Mouse (Mus musculus) gastrocnemius, postnatal 36 days (tissue): ENCODE results near the gene Krt86. TPM values are rescaled to one million over a fixed set of nuclear protein-coding genes. Genes with fewer than 3 reads are reported as not detected.

Experiments
- DNase-seq, 2 experiments: peaks; one replicate each; pipeline ENCODE4 v3.0.0; 2022
- intact Hi-C: fragments of 180-260 bp; cut with DNase I; formaldehyde crosslinking; loops from one replicate; pipeline ENCODE4 v1.15.1; 2025
- long read RNA-seq, 2 experiments: library from polyadenylated mRNA; stranded (forward); transcript quantifications; one replicate each; pipeline ENCODE4 v2.0.0; 2021
- total RNA-seq, 2 experiments: library from RNA; stranded (reverse); gene quantifications; 2 replicates each; pipeline ENCODE4 v1.2.3; 2021

Gene Krt86
- total RNA-seq = not detected
- long read RNA-seq, experiment 1 = 0 reads
- long read RNA-seq, experiment 2 = 0 reads

DNA sequence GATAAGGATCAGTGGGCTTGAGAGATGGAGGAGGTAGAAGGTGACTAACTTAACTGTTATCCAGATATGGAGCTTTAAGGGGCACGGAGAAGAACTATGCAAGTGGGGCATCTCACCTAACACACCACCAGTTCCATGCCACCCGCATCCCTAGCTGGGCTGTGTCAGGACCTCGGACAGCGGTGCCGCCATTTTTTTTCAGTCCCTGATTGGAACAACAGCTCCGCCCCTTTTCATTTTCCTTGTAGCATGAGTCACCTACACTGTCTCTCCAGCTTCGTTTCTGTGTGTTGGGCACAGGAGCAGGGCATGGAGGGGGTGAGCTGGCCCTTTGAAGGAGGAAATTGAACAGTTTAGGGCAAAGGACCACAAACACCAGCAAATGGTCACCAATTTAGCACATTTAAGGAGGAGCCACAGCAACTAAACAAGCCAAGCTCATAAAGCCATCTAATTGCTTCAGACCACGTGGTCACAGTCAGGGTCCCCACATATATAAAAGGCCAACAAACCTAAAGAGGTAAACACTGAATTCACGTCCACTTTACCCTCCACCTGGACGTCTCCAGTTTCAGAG lies at the start of gene Krt86:
Gene Krt86 (plus strand): TSS at position 527 of the 577 bp plus-strand sequence.
- no peak for DNase-seq
- intact Hi-C loops = no loop called here

DNA sequence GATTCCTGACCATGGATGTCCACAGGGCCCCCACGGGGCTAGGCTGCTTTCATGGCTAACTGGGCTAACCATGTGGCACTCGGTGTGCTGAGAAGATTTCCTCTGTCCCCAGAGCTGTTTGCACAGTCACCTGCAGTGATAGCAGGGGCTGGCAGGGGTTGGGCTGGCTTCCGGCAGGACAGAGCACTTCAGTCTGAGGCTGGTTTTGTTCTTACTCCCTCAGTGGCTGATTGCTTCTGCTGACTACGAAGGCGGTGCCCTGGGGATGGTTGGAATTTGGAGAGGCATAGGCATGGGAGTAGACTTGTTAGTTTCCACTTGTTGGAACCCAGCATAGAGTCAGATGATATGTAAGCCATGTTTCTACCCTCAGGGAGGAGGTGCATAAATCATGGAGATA lies 48.4 kb upstream of the Krt86 start:
- no peak for DNase-seq
- intact Hi-C loops = no loop called here

DNA sequence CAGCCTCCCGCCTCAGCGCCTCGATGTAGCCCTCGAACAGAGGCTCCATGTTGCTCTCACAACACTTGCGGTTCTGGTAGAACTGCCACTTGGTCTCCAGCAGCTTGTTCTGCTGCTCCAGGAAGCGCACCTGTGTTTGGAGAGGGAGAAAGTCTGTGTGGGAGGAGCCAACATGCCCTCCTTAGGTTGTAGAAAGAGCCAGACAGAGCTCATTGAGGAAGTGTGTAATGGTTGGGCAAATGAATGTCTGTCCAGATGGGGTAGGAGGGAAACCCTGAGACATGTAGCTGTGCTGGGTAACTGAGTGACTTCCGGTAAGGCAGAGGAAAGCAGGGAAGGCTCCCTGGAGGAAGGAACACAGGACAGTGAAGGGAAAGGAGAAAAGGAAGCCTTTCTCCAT lies 36.7 kb upstream of the Krt86 start:
- intact Hi-C loops = no loop called here
- no peak for DNase-seq

DNA sequence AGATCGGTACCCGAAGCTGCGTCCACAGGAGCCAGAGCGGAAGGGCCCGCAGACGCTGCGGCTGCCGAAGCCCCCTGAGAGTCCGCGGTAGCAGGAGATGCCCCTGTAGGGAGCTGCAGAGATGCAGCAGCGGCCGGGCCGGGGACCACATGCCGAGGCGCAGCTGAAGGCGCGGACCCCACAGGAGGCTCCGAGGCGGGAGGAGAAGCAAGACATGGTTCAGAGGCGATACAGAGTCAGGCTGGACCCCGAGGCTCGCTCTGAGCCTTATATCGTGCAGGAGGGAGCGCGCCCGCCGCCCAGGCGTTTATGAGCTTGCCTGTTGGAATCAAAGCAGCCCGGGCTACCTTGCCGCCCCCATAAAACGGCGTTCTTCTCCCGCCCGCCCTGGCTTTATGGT lies 34.7 kb upstream of the Krt86 start, which contains the start of gene Krt87:
Gene Krt87 (minus strand): TSS at position 250 of the 400 bp plus-strand sequence.
- no peak for DNase-seq
- intact Hi-C loops = no loop called here

DNA sequence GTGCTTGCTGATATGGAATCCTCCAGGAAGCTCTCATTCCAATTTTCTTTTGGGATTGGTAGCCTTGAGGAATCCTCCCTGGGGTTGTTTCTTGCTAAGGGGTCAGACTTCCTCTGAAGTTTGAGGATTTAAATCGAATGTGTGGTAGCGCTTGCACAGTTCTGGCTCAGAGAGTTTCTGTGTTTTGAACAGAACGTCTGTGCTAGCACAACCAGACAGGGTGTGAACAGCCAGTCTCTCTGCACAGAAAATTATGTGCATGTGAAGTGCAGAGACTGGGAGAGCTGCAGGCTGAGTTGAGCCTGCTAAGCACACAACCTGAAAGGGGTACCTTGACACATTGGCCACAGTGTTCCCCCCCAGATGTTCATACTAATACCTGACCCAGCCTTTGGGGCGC lies 32.4 kb upstream of the Krt86 start:
- intact Hi-C loops = no loop called here

DNA sequence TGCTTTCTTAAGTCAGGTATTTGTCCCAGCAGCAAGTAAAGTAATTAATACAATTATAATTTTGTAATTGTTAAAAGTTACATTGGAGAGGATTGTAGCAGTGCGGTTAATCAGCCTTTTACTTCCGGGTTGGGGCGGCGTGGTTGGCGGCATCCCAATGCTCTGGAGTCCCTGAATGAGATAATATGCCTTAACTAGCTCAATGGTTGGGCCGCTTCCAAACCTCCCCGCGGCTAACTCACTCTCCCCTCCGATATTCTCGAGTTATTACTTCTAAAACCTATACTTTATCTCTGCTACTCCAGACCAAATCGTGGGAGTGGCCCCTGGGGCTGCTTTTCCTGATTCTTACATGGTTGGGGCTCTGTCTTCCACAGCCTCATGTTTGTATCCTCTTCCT lies 26.7 kb upstream of the Krt86 start:
- peak in 1 of 2 experiments; percentile 19 for DNase-seq
- intact Hi-C loops = no loop called here

More for the DNA sequence above, 32.4 kb upstream of the Krt86 start:
- DNase-seq = no peak

DNA sequence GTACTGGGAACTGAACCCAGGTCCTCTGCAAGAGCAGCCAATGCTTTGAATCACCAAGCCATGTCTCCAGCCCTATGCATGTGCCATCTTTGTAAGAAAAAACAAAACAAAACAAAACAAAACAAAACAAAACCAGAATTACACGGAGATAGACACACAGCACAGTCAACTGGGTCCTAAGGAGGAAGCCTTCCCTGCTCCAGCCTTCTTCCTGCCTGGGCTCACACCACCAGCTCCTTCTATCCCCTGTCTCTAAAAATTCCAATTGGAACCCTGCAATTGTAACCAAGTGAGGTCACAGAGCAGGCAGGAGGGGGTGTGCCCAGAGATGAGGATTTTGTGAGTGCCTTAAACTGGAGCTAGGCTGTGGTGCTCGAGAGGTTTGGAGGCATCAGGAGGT lies 25.8 kb upstream of the Krt86 start, which contains the start of gene Krt88:
Gene Krt88 (plus strand): TSS at position 301 of the 400 bp plus-strand sequence.
- intact Hi-C loops = no loop called here
- no peak for DNase-seq

DNA sequence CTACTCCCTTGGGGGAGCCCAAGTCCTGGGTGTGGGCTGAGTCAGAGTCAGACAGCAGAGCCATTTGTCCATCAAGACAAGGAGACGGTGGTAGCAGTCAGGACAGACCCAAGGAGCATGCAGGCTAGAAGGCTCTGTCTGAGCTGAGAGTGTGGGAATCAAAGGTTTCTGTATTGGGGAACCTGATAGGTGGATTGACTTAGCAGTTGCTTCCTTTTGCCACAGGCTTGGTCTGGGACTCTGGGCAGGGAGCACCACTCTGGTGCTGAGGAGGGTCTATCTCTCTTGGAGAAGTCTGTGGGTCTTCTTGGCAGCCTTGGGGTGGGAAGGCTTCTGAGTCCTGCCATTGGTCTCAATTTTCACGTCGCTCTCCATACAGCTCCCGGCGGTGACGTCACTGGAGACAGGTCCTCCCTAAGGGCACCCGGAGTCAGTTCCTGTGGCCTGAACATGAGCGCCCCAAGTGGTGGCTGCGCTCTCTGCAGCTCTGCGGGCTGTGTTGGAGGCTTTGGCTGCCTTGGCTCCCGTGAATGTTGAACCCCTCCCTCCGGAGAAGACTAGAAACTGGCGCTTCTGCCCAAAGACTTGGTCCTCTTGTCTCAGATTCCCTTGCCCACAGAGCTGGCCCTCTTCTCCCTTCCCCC lies 20.1 kb upstream of the Krt86 start:
- DNase-seq = peak; percentile 72 to 74
- intact Hi-C loops = loop anchor here (1.0 kb wide), 1 partner anchor 111 kb away; no protein-coding TSS in a partner anchor

DNA sequence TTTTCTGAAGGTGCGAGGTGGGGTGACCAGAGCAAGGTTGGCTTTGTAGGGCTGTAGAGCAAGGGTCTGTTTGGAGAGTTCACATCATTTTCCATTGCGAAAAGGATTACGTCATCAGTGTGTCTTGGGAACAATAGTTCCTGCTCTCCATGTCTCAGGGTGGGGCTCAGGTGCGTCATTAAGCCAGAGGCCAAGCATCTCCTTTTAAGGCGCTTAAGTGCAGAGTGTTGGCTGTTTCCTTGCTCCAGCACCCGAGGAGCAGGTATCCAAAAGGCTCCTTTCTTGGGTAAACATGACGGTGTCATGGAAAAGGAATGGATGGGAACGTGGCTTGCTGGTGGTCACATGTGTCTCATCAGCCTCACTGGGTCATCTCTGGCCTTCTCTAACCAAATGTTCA lies 18.5 kb upstream of the Krt86 start:
- intact Hi-C loops = no loop called here
- no peak for DNase-seq

DNA sequence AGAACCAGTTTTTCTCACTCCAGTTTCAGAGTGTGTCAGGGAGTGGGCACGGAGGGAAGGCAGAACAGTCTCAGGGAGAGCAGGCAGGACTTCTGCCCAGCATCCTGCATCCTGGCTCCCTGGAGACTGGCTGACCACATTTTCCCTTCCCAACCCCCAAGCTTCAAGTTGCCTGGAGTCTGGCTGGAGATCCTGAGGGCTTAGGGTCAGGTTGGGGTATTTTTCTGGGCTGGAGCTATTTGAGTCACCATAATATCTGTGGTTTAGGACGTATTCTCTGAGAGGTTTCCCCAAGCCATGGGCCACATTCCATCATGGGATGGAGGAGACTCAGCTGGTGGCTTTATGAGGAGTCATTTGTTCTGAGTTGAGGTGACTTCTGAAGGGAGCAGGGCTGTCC lies 18.0 kb upstream of the Krt86 start:
- no peak for DNase-seq
- intact Hi-C loops = no loop called here

DNA sequence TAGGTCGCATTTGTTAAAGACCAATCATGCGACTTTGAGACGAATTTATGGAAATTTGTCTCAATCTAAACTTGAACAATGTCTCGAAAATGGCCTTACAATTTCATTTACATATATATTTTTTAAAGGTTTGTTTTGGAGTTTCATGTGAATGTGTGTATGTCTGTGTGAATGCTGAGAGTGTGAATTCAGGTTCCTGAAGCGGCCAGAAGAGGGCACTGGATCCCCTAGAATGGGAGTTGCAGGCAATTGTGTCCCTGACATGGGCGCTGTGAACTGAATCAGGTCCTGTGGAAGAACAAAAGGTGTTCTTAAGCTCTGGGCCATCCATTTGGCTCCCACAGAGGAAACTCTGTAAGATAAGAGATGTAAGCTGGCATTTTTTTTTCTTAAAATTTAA lies 17.4 kb upstream of the Krt86 start:
- intact Hi-C loops = no loop called here

DNA sequence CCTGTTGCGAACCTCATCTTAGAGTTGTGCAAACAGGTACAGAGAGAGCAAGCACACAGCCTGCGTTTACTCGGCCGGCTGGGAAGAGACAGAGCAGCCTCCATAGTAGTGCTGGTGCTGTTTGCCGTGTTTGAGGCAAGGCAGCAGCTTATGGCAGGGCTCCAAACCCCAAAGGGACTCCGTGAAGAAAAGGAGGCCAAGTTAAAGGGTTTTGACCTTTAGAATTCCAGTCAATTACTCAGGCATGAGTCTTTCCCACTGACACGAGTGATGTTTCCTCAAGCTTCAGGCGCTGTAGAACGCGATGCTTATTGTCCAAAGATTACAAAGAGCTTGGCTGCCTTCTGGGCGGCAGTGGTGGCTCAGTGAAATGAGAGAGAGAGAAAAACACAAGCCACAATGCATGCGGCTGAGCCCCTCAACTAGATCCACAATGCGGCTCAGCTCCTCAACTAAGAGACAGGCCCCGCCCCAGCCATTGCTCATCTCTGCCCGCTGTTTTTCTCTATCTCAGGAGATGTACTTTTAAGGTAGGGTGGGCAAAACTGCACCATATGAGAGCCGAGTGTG lies 14.8 kb upstream of the Krt86 start:
- intact Hi-C loops = no loop called here

More for the DNA sequence above, 17.4 kb upstream of the Krt86 start:
- no peak for DNase-seq

DNA sequence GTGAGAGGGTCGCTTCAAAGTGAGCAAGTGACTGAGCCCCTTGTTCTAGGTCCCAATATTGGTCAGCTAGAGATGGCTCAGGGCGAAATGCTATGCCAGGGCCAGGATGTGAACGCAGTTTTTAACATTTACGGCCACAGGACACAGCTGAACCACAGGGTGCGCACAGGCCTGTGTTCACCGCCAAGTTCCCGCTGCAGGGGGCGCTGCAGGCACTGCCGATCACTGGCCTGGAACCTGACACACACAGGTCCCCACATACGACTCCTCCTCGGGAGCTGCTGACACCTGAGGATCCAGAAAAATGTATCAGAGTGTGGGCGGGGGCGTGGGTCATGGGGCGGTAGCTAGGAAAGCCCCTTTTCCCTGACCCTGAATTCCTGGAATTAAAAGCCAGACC lies 14.0 kb upstream of the Krt86 start:
- intact Hi-C loops = no loop called here
- DNase-seq = no peak

More for the DNA sequence above, 14.8 kb upstream of the Krt86 start:
- no peak for DNase-seq

DNA sequence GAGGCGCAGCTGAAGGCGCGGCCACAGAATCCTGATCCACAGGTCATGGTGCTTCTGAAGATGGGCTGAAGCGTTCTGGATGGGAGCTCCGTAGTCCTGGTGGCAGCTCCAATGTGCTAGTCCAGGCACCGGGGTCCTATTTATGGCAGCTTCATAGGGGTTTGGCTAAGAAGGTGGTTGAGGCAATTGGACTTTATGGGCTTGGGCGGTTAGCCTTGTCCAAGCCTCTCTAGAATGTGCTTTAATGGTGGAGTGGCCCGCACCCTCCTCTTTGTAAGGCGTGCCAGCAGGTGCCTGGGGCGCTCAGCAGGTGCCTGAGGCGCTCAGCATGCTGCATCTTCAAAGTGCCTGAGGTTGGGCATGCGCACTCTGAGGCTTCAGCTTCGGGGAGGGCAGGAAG lies 9.6 kb upstream of the Krt86 start, which contains the start of gene Krt81:
Gene Krt81 (minus strand): TSS at position 101 of the 400 bp plus-strand sequence.
- intact Hi-C loops = no loop called here

DNA sequence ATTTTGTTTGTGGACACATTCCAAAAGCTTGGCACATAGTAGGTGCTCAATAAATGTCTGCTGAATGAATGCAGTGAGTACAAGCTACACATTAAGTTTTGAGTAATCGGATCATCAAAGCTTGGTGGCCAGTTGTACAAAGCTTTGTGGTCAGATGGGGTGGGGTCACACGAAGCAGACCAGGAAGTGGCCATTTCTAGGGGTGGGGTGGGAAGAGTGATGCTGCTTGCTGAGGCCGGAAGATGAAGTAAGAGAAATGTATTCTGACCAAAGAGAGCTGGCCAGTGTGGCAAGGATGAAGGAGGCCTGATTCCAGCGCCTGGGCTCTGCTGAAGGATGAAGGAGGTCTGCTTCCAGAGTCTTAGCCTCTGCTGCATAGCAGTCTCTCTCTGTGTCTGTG lies 4.2 kb upstream of the Krt86 start:
- intact Hi-C loops = no loop called here
- no peak for DNase-seq

More for the DNA sequence above, 9.6 kb upstream of the Krt86 start, which contains the start of gene Krt81:
- no peak for DNase-seq

DNA sequence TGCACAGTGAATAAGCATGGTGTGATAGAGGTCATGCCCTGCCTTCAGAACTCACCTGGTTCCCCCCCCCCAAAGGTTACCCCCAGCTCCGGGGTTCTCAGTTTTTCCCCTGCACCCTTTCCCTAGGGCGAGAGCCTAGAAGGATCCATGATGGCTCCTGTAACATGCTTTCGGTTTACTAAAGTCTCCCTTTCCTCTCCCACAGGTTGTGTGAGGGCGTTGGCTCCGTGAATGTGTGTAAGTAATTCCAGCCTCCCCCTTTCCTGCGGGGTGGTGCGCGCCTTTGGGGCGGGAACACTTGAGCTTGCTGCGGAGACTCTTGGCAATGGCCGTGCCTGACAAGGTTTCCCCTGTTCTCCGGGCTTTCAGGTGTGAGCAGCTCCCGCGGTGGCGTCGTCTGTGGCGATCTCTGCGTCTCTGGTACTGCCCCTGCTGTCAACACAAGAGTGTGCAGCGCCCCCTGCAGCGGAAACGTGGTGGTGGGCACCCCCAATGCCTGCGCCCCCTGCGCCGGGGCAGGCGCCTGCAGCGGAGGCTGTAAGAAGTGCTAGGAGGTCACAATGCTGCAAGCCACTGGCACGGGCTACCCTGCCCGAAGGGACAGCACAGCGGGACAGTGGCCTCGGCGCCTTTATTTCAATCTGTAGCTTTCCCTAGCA lies 5.9 kb downstream of the Krt86 start:
- intact Hi-C loops = no loop called here
- DNase-seq = no peak

DNA sequence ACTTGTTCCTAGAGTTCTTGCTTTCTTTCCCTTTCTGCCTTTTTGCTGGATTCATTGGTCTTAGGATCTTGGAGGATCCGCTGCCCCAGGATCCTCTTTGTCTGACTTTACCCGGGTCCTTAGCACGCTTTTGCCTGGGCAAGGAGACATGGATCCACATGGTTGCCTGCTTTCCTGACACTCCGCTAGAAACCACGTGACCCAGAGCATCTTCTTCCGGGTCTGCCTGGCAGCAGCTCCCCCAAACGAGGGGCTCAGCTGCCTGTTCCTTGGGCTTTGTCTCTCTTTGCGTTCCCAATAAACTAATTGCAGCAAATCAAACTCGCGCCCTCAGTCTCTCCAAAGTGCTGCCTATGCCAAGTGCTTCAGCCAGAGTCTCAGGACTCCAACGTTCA lies 6.4 kb downstream of the Krt86 start:
- intact Hi-C loops = no loop called here
- DNase-seq = no peak

DNA sequence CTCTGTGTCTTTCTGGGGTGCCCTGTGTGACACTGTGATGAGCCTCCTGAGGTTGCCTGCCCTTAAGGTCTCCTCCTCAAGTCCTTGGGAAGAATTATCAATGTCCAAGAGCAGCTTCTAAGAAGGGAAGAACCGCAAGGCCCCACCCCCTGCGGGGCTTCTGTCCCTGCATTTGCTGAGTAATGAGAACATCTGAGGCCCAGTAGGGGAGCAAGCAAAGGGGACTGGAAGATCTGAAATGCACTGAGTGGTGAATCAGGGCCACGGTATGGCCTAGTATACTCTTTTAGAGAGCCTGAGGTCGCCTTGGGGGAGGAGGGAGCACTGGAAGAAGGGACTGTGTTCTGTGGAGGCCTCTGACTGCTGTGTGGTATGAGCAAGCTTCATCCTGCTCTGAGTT lies 8.8 kb downstream of the Krt86 start:
- intact Hi-C loops = no loop called here

DNA sequence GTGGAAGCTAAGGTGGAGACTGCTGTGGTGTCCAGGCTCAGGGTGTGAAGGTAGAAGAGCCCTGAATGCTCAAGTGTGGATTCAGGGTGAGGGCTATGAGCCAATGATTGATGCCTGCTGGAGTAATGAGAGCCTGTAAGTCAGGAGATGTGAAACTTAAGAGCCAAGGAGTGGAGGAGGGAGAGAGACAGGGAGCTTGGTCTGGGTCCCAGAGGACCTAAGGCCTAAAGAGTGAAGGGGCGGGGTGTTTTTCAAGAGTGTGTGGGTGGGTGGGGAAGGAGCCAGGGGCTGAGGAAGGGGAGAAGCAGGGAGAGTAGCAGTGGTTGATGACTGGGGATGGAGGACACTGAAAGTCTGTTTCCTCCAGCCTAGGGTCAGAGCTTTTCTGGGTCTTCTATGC lies 10.4 kb downstream of the Krt86 start:
- no peak for DNase-seq
- intact Hi-C loops = no loop called here

More for the DNA sequence above, 8.8 kb downstream of the Krt86 start:
- DNase-seq = no peak

DNA sequence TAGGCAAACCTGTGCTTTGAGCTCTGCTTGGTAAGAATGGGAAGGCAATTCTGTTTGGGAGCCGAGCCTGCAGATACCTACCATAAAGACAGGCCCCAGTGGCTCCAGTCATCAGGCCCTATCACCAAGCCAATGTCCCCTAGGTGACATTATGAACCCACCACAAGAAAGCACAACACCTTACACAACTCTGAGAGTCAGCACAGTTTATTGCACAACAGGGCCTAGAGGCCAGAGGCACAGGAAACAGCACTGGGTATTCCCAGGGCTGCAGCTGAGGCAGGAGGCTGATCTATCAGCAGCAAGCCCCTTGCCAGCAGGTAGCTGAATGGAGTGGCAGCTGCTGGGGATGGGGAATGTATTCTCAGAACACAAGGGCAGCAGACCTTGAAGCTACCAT lies 11.7 kb downstream of the Krt86 start:
- intact Hi-C loops = no loop called here
- DNase-seq = no peak

DNA sequence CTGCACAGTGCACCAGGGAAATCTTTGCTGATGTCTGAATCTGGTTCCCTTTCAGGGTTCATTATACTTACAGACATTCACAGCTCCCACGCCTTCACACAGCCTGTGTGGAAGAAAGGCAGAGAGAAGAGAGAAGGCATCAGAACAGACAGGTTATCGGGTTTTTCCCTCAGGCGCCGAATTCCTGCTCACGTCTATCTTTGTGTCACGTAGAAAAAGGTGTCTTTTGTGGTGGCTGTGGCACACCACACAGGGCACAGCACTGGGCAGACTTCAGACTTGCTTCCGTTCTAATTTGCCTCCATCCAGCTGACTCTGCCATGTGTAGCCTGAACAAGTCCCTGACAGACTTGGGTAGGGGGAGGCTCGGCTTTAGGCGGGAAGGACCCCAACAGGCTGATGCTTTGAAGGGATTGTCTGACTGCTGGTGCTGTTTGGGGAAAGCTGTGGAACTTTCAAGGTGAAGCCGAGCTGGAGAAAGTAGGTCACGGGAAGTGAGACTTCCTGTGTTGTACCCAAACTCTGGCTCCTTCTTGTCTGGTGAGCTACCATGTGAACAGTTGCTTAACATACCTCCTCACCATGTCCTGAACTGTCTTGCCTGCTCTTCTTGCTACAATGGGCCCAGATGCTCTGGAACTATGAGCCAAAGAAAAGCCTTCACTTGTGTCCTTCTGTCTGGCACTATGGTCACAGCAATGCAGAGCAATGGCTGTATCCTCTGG lies 12.8 kb downstream of the Krt86 start:
- DNase-seq = no peak
- intact Hi-C loops = no loop called here
